ENCODE assay signal across 22 mouse cellular contexts in genomic region chr16:37089648-37090047, GRCm38 (mm10).
DNase-seq lines count a peak whose midpoint lies in the region; ATAC-seq and TF ChIP-seq lines count a peak whose summit lies in the region.
"Had no signal": no experiment of that assay in that cellular context is flagged by ENCODE, and none has a peak within 500 bp of the region (broad histone marks: within the 10 kb centered on the region; RNA-seq: fewer than 3 reads in every experiment).

No protein-coding gene starts in this region.

- no peak overlapping the region for H3K4me3 ChIP-seq in intestine, embryonic 15.5 days (replicated peaks)
- H3K4me3 ChIP-seq in intestine, postnatal 0 days (ENCODE audit: low read depth, low read length), result no peak overlapping the region
- H3K4me3 ChIP-seq in kidney, postnatal 0 days (replicated peaks; ENCODE audit: low read depth, low read length), result no peak overlapping the region
- H3K4me3 ChIP-seq in stomach, embryonic 14.5 days (ENCODE audit: low read depth, low read length), result no peak overlapping the region
- no peak overlapping the region for H3K4me3 ChIP-seq in stomach, postnatal 0 days (ENCODE audit: low read depth, low read length)
- H3K4me3 ChIP-seq: embryonic facial prominence, embryonic 15.5 days; erythroblast, embryonic 14.5 days; forebrain, embryonic 10.5 days; heart, embryonic 13.5 days had no signal

- DNase-seq in kidney, postnatal 0 days (ENCODE audit: low spot score), result peak; percentile 84
- no peak for DNase-seq in kidney, postnatal 14 days
- DNase-seq in stomach, postnatal 0 days (ENCODE audit: low spot score), result no peak
- no peak for DNase-seq in right cerebral cortex, postnatal 10 days (ENCODE audit: low spot score in 2 of 2)
- DNase-seq: adrenal gland, adult 8-10 months; adrenal gland, postnatal 36 days; B cell, adult 2 months; cerebellum, adult 2 months; cerebellum, postnatal 10 days; embryo, embryonic 11 days; gastrocnemius, postnatal 36 days; heart, adult 11 months; heart, postnatal 36 days had no signal

- no peak overlapping the region for H3K4me2 ChIP-seq in intestine, embryonic 15.5 days (replicated peaks)
- no peak overlapping the region for H3K4me2 ChIP-seq in intestine, postnatal 0 days (replicated peaks; ENCODE audit: low read depth)
- H3K4me2 ChIP-seq in kidney, postnatal 0 days (ENCODE audit: low read length), result no peak overlapping the region
- H3K4me2 ChIP-seq in stomach, embryonic 14.5 days (replicated peaks; ENCODE audit: low read depth, low read length), result no peak overlapping the region
- H3K4me2 ChIP-seq in stomach, postnatal 0 days (replicated peaks; ENCODE audit: low read depth), result no peak overlapping the region
- H3K4me2 ChIP-seq: embryonic facial prominence, embryonic 15.5 days; heart, embryonic 13.5 days had no signal

- H3K9me3 ChIP-seq in intestine, embryonic 15.5 days, result no peaks in the 10 kb centered on the region
- H3K9me3 ChIP-seq in intestine, postnatal 0 days (ENCODE audit: control insufficient read depth), result no peaks in the 10 kb centered on the region
- H3K9me3 ChIP-seq in kidney, postnatal 0 days (replicated peaks; ENCODE audit: low read length), result no peaks in the 10 kb centered on the region
- H3K9me3 ChIP-seq in stomach, embryonic 14.5 days (ENCODE audit: control insufficient read depth, low read depth, low read length), result no peaks in the 10 kb centered on the region
- no peaks in the 10 kb centered on the region for H3K9me3 ChIP-seq in stomach, postnatal 0 days (ENCODE audit: control insufficient read depth, low read length)
- H3K9me3 ChIP-seq: embryonic facial prominence, embryonic 15.5 days; heart, embryonic 13.5 days had no signal

- TF ChIP-seq CTCF in intestine, postnatal 0 days (IDR thresholded peaks at IDR 0.05; ENCODE audit: low read depth), result no peak
- no peak for TF ChIP-seq CTCF in kidney, postnatal 0 days (IDR thresholded peaks at IDR 0.05; ENCODE audit: low read depth)
- TF ChIP-seq CTCF in stomach, postnatal 0 days (IDR thresholded peaks at IDR 0.05; ENCODE audit: low read depth), result no peak

- 48% methylated on average over 1 of the region's 1 CpGs for WGBS in intestine, embryonic 15.5 days
- 63% methylated on average over 1 of the region's 1 CpGs for WGBS in intestine, postnatal 0 days
- 67% methylated on average over 1 of the region's 1 CpGs for WGBS in kidney, postnatal 0 days
- 32% methylated on average over 1 of the region's 1 CpGs for WGBS in stomach, embryonic 14.5 days
- 39% methylated on average over 1 of the region's 1 CpGs for WGBS in stomach, postnatal 0 days

- no peak overlapping the region for H3K9ac ChIP-seq in intestine, embryonic 15.5 days
- H3K9ac ChIP-seq in intestine, postnatal 0 days (ENCODE audit: low read depth, low read length), result no peak overlapping the region
- no peak overlapping the region for H3K9ac ChIP-seq in kidney, postnatal 0 days (ENCODE audit: low read depth, low read length)
- no peak overlapping the region for H3K9ac ChIP-seq in stomach, embryonic 14.5 days (replicated peaks; ENCODE audit: low read depth, low read length)
- no peak overlapping the region for H3K9ac ChIP-seq in stomach, postnatal 0 days (ENCODE audit: low read length)
- H3K9ac ChIP-seq: embryonic facial prominence, embryonic 15.5 days; heart, embryonic 13.5 days had no signal

- H3K27ac ChIP-seq in intestine, embryonic 15.5 days, result no peak overlapping the region
- H3K27ac ChIP-seq in intestine, postnatal 0 days (ENCODE audit: low read depth, low read length), result no peak overlapping the region
- 0 out of 2 replicates have a peak overlapping the region, but pooled peaks have one; percentile 39 for H3K27ac ChIP-seq in kidney, postnatal 0 days
- peak overlapping the region; percentile 78 for H3K27ac ChIP-seq in stomach, embryonic 14.5 days (ENCODE audit: low read length)
- no peak overlapping the region for H3K27ac ChIP-seq in stomach, postnatal 0 days (replicated peaks)
- H3K27ac ChIP-seq: embryonic facial prominence, embryonic 15.5 days; forebrain, embryonic 10.5 days; heart, embryonic 13.5 days had no signal

- no peaks in the 10 kb centered on the region for H3K27me3 ChIP-seq in intestine, embryonic 15.5 days (replicated peaks)
- no peaks in the 10 kb centered on the region for H3K27me3 ChIP-seq in intestine, postnatal 0 days (replicated peaks; ENCODE audit: control insufficient read depth, insufficient read depth, low read length)
- no peaks in the 10 kb centered on the region for H3K27me3 ChIP-seq in kidney, postnatal 0 days (ENCODE audit: insufficient read depth, low read length)
- no peaks in the 10 kb centered on the region for H3K27me3 ChIP-seq in stomach, embryonic 14.5 days (ENCODE audit: control insufficient read depth, insufficient read depth, low read length)
- H3K27me3 ChIP-seq in stomach, postnatal 0 days (ENCODE audit: control insufficient read depth, insufficient read depth, low read length), result no peaks in the 10 kb centered on the region
- H3K27me3 ChIP-seq: embryonic facial prominence, embryonic 15.5 days; heart, embryonic 13.5 days had no signal

- ATAC-seq in intestine, embryonic 15.5 days, result peak; percentile 61
- no peak for ATAC-seq in intestine, postnatal 0 days
- no peak for ATAC-seq in kidney, postnatal 0 days (replicated peaks; ENCODE audit: low FRiP score, low read depth)
- peak; percentile 71; the same call in 1 of the 2 replicates for ATAC-seq in stomach, embryonic 14.5 days (ENCODE audit: insufficient number of reproducible peaks, insufficient read depth, low FRiP score, low read depth)
- ATAC-seq in stomach, postnatal 0 days (ENCODE audit: low FRiP score, low TSS enrichment), result no peak
- ATAC-seq: CD4-positive, CD25-positive, alpha-beta regulatory T cell, adult 4 months; forebrain, embryonic 14.5 days had no signal

- no peaks in the 10 kb centered on the region for H3K36me3 ChIP-seq in intestine, embryonic 15.5 days
- H3K36me3 ChIP-seq in intestine, postnatal 0 days (ENCODE audit: control insufficient read depth, insufficient read depth), result peaks cover 7% of the 10 kb centered on the region; the same call in 1 of the 2 replicates
- no peaks in the 10 kb centered on the region for H3K36me3 ChIP-seq in kidney, postnatal 0 days (ENCODE audit: insufficient read depth, low read length)
- peaks cover 4% of the 10 kb centered on the region for H3K36me3 ChIP-seq in stomach, embryonic 14.5 days (ENCODE audit: control insufficient read depth, insufficient read depth, low read length)
- peaks cover 3% of the 10 kb centered on the region; the same call in 1 of the 2 replicates for H3K36me3 ChIP-seq in stomach, postnatal 0 days (ENCODE audit: control insufficient read depth, insufficient read depth, low read length)

- no peak for TF ChIP-seq EP300 in stomach, postnatal 0 days (optimal IDR thresholded peaks at IDR 0.05)

- no peaks in the 10 kb centered on the region for H3K4me1 ChIP-seq in intestine, embryonic 15.5 days (replicated peaks)
- H3K4me1 ChIP-seq in intestine, postnatal 0 days (replicated peaks; ENCODE audit: control insufficient read depth, insufficient read depth, low read length), result no peaks in the 10 kb centered on the region
- H3K4me1 ChIP-seq in kidney, postnatal 0 days (replicated peaks; ENCODE audit: insufficient read depth, low read length), result no peaks in the 10 kb centered on the region
- 0 out of 2 replicates have a peak, but pooled peaks cover 7% of the 10 kb centered on the region for H3K4me1 ChIP-seq in stomach, embryonic 14.5 days (ENCODE audit: control insufficient read depth, insufficient read depth, low read length)
- H3K4me1 ChIP-seq in stomach, postnatal 0 days (replicated peaks; ENCODE audit: control insufficient read depth, insufficient read depth), result no peaks in the 10 kb centered on the region
- H3K4me1 ChIP-seq: embryonic facial prominence, embryonic 15.5 days; forebrain, embryonic 10.5 days; heart, embryonic 13.5 days had no signal

Comparison
In these comparisons a context has a peak if more than half of its experiments do, and no peak if none do; other contexts are left out.
1. ATAC-seq: peak in intestine, embryonic 15.5 days (single experiment) and stomach, embryonic 14.5 days (single experiment); none in intestine, postnatal 0 days (single experiment), kidney, postnatal 0 days (single experiment) and stomach, postnatal 0 days (single experiment).
2. H3K27ac ChIP-seq: peak in kidney, postnatal 0 days (single experiment) and stomach, embryonic 14.5 days (single experiment); none in intestine, embryonic 15.5 days (single experiment), intestine, postnatal 0 days (single experiment) and stomach, postnatal 0 days (single experiment).